Mouse (Mus musculus): ENCODE data around the gene Adgrg2. TPM values are rescaled to one million over a fixed set of nuclear protein-coding genes. Genes with fewer than 3 reads are reported as not detected.

Gene Adgrg2
- polyA plus RNA-seq (2015; fragmentation: Nextera tagmentation; extraction: Ambion mirVana), result 2.5 and 3.3 TPM in 2 replicates

DNA sequence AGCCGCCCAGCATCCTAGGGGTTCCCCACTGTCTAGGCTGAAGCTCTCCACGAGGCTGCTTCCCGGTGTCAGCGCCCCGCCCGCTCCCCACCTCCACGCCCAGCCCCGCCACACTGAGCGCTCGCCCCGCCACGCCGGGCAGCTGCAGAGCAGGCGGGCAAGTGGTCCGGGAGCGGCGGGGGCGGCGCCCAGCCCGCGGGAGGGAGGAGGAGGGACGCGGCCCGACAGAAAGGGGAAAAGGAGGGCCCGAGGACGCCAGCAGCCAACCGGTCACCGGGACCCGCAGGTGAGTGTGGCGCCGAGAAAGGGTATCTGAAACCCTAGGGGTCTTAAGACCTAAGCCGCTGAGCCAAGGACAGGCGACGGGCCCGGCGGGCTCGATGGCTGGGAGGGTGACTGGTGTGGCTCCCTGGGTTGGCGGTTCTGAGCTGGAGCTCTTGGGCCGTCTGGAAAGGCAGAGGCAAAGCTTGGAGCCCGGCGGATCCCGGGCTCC is at the start of gene Adgrg2:
Gene Adgrg2 (plus strand): TSS at position 227 of the 493 bp plus-strand sequence.

DNA sequence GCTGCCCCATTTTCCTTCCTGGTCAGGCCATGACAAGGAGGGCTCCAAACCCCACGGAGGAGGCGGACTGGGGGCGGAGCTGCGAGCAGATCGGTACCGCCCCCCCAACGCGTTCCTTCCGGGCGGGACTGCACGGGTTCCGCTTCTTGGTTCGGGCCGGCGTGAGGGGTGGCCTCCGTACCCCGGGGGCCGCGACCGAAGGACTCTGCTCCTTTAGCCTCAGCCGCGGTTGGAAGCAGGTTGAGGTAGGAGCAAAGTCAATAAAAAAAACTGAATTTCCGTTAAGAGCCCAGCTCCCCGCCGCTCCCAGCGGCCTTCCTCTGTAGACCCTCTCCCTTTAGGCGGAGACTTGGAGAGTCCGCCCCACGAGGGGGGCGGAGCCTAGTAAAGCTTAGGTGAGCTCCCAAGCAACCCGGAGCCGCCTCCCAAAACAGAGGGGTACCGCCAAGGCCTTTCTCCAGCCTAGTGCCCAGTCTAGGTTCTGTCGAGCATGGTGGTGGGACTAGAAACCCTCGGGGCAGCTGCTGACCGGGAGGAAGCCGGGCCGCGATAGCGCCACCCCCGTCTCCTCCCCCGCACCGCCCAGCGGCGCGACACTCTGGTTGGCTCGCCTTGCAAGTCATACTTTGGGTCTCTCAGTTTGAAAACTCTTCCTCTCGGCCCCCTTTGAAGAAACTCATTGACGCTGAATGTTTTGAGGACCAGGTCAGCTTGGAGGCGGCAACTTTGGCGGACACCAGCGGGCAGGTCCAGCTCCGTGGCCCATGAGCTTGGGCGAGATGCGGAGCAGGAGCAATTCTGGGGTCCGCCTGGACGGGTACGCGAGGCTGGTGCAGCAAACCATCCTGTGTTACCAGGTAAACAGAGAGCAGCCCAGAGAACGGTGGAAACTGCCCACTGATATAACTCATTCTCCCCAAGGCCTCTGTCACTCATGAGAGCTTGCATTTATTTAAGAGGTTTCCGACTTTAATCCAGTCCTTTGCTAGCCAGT is 111.9 kb downstream of the Adgrg2 start, which contains the start of gene Phka2:
Gene Phka2 (plus strand): TSS at position 119 of the 994 bp plus-strand sequence.

Other genes starting within 250 kb of the Adgrg2 start
- 8.8 and 9.5 TPM in 2 replicates for gene Phka2, start 111.5 kb downstream of the Adgrg2 start, polyA plus RNA-seq (2015; fragmentation: Nextera tagmentation; extraction: Ambion mirVana)